Mouse (Mus musculus): ENCODE results near the gene Gm16253. TPM values are rescaled to one million over a fixed set of nuclear protein-coding genes. Genes with fewer than 3 reads are reported as not detected.

The Gm16253 gene
- polyA plus RNA-seq, 1 experiment from 2014 or later = 1.7 TPM

- Histone ChIP-seq H3K4me2 (peak overlapping the region; percentile 67), H3K27me3 (replicated peaks) (no peaks in the 10 kb centered on the region), H3K9ac (peak overlapping the region; percentile 74), H3K36me3 (no peaks in the 10 kb centered on the region), H3K27ac (replicated peaks) (peak overlapping the region; percentile 100), H3K4me1 (peaks cover 73% of the 10 kb centered on the region), H3K4me3 (peak overlapping the region; percentile 35; the same call in 1 of the 2 replicates), H3K9me3 (no peaks in the 10 kb centered on the region)
- ATAC-seq (ENCODE audit: extremely low read depth, insufficient number of reproducible peaks, low FRiP score, low TSS enrichment) = no peak
- 65% methylated on average over 4 of the region's 4 CpGs for WGBS
Observed at GRCm38 (mm10) chr3:96577566-96577965, 782 bp downstream of the Gm16253 start.

DNA sequence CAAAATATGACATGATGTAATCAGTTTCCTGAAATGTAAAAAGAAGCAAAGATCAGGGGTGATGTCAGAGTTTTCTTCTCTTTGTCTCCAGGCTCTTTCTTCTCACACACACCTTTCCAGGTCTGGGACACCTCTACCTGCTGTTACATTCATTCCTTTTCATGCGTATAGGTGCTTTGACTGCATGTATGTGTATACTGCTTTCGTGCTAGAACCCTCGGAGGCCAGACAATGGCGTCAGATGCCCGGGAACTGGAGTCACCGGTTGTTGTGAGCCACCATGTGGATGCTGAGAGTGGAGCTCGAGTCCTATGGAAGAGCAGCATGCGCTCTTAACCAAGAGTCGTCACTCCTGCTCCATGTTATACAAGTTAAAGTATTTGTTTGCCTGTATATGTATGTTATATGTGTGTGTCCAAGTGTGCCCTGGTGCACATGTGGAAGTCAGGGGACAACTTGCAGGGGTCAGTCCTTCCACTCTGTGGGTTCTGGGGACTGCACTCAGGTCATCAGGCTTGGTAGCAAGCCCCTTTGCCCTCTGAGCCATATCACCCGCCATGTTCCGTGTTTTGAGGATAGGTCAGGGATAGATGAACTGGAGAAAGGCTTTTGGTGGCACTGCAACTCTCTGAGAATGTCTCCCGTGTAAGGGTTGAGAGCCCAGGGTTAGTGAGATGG is 1.9 kb downstream of the Gm16253 start:
- WGBS = 77% methylated on average over 12 of the region's 12 CpGs
- H3K4me1 ChIP-seq = peaks cover 68% of the 10 kb centered on the region
- no peaks in the 10 kb centered on the region for H3K27me3 ChIP-seq (replicated peaks)
- H3K9me3 ChIP-seq = no peaks in the 10 kb centered on the region
- H3K27ac ChIP-seq (replicated peaks) = peak overlapping the region; percentile 100
- no peak overlapping the region for H3K4me2 ChIP-seq
- 0 out of 2 replicates have a peak overlapping the region, but pooled peaks have one; percentile 19 for H3K9ac ChIP-seq
- H3K4me3 ChIP-seq = no peak overlapping the region
- H3K36me3 ChIP-seq = peaks cover 3% of the 10 kb centered on the region; the same call in 1 of the 2 replicates
- no peak for ATAC-seq (ENCODE audit: extremely low read depth, insufficient number of reproducible peaks, low FRiP score, low TSS enrichment)

- Histone ChIP-seq H3K36me3 (peaks cover 7% of the 10 kb centered on the region; the same call in 1 of the 2 replicates), H3K9me3 (no peaks in the 10 kb centered on the region), H3K4me2 (no peak overlapping the region), H3K9ac (peak overlapping the region; percentile 57), H3K27ac (replicated peaks) (no peak overlapping the region; the same call in 1 of the 2 replicates), H3K4me3 (no peak overlapping the region), H3K4me1 (peaks cover 62% of the 10 kb centered on the region), H3K27me3 (replicated peaks) (no peaks in the 10 kb centered on the region)
- WGBS = 60% methylated on average over 4 of the region's 4 CpGs
- ATAC-seq (ENCODE audit: extremely low read depth, insufficient number of reproducible peaks, low FRiP score, low TSS enrichment) = no peak
Observed at GRCm38 (mm10) chr3:96579239-96579750, 2.5 kb downstream of the Gm16253 start.

GRCm38 (mm10) chr3:96579885-96580454 is 3.2 kb downstream of the Gm16253 start:
- peaks cover 7% of the 10 kb centered on the region; the same call in 1 of the 2 replicates for H3K36me3 ChIP-seq
- H3K27ac ChIP-seq (replicated peaks) = peak overlapping the region; percentile 30
- H3K4me2 ChIP-seq = peak overlapping the region; percentile 71
- H3K4me1 ChIP-seq = peaks cover 56% of the 10 kb centered on the region
- peak overlapping the region; percentile 42 for H3K4me3 ChIP-seq
- ATAC-seq (ENCODE audit: extremely low read depth, insufficient number of reproducible peaks, low FRiP score, low TSS enrichment) = no peak
- peak overlapping the region; percentile 83 for H3K9ac ChIP-seq
- H3K9me3 ChIP-seq = no peaks in the 10 kb centered on the region
- WGBS = 9% methylated on average over 16 of the region's 16 CpGs
- H3K27me3 ChIP-seq (replicated peaks) = no peaks in the 10 kb centered on the region

- Histone ChIP-seq H3K27ac (replicated peaks) (no peak overlapping the region), H3K4me2 (no peak overlapping the region), H3K4me3 (no peak overlapping the region), H3K4me1 (peaks cover 44% of the 10 kb centered on the region), H3K27me3 (replicated peaks) (no peaks in the 10 kb centered on the region), H3K9me3 (no peaks in the 10 kb centered on the region), H3K36me3 (peaks cover 7% of the 10 kb centered on the region; the same call in 1 of the 2 replicates), H3K9ac (peak overlapping the region; percentile 83; the same call in 1 of the 2 replicates)
- 45% methylated on average over 6 of the region's 6 CpGs for WGBS
- no peak for ATAC-seq (ENCODE audit: extremely low read depth, insufficient number of reproducible peaks, low FRiP score, low TSS enrichment)
Observed at GRCm38 (mm10) chr3:96581141-96581540, 4.4 kb downstream of the Gm16253 start.

DNA sequence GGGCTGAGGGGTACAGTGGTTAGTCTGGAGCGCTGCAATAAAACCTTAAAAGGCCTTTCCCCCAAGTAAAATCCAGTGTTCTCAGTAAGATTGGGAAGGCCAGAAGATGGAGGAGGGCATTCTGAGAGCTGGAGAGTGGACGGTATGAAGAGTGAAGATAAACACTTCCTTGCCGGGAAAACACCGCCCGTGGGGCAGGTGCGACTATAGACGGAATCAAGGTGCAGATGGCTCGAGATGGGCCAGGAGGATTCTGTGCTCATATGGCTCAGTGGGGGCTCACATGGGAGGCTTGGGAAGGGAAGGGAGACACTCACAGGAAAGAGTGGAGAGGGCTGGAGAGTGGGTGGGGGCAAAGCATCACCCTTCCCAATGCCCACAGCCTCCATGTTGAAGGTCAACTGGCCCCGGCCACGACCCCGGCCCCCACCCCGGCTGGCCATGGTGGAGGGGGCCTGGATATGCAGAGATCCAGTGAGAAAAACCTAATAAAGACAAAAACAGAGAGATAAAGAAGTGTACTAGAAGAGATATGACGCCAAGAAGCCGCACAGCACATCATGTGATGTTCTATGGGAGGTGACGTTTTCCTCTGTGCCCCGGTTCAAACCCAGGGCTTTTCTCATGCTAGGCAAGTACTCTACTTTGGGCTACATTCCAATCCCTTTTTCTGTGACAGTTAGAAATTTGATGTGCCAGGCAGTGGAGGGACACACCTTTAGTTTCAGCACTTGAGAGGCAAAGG is 5.2 kb downstream of the Gm16253 start:
- Histone ChIP-seq H3K9me3 (no peaks in the 10 kb centered on the region), H3K4me3 (no peak overlapping the region), H3K9ac (no peak overlapping the region), H3K27me3 (replicated peaks) (no peaks in the 10 kb centered on the region), H3K36me3 (peaks cover 7% of the 10 kb centered on the region; the same call in 1 of the 2 replicates), H3K4me1 (peaks cover 38% of the 10 kb centered on the region), H3K27ac (replicated peaks) (no peak overlapping the region), H3K4me2 (no peak overlapping the region)
- ATAC-seq (ENCODE audit: extremely low read depth, insufficient number of reproducible peaks, low FRiP score, low TSS enrichment) = no peak
- WGBS = 80% methylated on average over 16 of the region's 16 CpGs

GRCm38 (mm10) chr3:96583386-96583785 is 6.6 kb downstream of the Gm16253 start:
- H3K9me3 ChIP-seq = no peaks in the 10 kb centered on the region
- no peak overlapping the region for H3K27ac ChIP-seq (replicated peaks)
- no peak overlapping the region for H3K4me2 ChIP-seq
- H3K9ac ChIP-seq = no peak overlapping the region
- ATAC-seq (ENCODE audit: extremely low read depth, insufficient number of reproducible peaks, low FRiP score, low TSS enrichment) = no peak
- peaks cover 7% of the 10 kb centered on the region; the same call in 1 of the 2 replicates for H3K36me3 ChIP-seq
- WGBS = 91% methylated on average over 5 of the region's 5 CpGs
- no peaks in the 10 kb centered on the region for H3K27me3 ChIP-seq (replicated peaks)
- H3K4me3 ChIP-seq = no peak overlapping the region
- H3K4me1 ChIP-seq = peaks cover 26% of the 10 kb centered on the region

DNA sequence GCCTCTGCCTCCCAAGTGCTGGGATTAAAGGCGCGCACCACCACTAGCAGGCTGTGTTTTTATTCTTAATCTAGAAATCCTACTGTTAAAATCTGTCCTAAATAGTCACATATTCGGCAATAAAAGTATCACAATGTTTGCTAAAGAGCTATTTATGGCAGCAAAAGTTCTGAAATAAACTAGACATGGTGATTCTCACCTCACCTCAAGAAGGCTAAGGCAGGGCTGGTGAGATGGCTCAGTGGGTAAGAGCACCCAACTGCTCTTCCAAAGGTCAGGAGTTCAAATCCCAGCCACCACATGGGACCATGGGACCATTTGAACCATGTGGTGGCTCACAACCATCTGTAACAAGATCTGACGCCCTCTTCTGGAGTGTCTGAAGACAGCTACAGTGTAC is 13.9 kb downstream of the Gm16253 start:
- H3K4me2 ChIP-seq = no peak overlapping the region
- peaks cover 10% of the 10 kb centered on the region; the same call in 1 of the 2 replicates for H3K36me3 ChIP-seq
- 72% methylated on average over 4 of the region's 4 CpGs for WGBS
- H3K27me3 ChIP-seq (replicated peaks) = no peaks in the 10 kb centered on the region
- no peak overlapping the region for H3K27ac ChIP-seq (replicated peaks)
- no peaks in the 10 kb centered on the region for H3K9me3 ChIP-seq
- no peak overlapping the region for H3K9ac ChIP-seq
- H3K4me1 ChIP-seq = peaks cover 20% of the 10 kb centered on the region
- ATAC-seq (ENCODE audit: extremely low read depth, insufficient number of reproducible peaks, low FRiP score, low TSS enrichment) = no peak
- H3K4me3 ChIP-seq = no peak overlapping the region

DNA sequence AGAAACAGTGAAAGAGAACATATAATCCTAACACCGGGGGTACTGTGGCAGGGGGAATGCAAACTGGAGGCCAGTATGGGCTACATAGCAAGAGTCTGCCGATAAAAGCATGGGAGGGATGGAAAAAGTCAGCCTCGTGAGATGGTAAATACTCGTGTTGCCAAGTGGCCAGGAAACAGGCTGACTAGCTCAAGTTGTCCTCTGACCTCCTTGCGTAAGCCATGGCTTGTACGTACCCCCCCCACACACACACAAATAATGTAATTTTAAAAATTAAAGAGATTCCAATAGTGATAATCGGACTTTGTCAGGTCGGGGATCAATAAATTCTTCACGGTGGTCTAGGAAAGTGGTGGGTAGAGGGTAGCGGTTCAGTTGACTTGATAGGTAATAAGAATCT is 16.6 kb downstream of the Gm16253 start:
- Histone ChIP-seq H3K4me1 (peaks cover 39% of the 10 kb centered on the region), H3K4me3 (peak overlapping the region; percentile 65), H3K36me3 (peaks cover 10% of the 10 kb centered on the region; the same call in 1 of the 2 replicates), H3K9me3 (no peaks in the 10 kb centered on the region), H3K27me3 (replicated peaks) (no peaks in the 10 kb centered on the region), H3K9ac (peak overlapping the region; percentile 83), H3K27ac (replicated peaks) (peak overlapping the region; percentile 89), H3K4me2 (peak overlapping the region; percentile 89)
- under 1% methylated on average over 10 of the region's 10 CpGs for WGBS
- no peak for ATAC-seq (ENCODE audit: extremely low read depth, insufficient number of reproducible peaks, low FRiP score, low TSS enrichment)

- peak; percentile 78 for ATAC-seq (ENCODE audit: extremely low read depth, insufficient number of reproducible peaks, low FRiP score, low TSS enrichment)
- under 1% methylated on average over 36 of the region's 38 CpGs for WGBS
- Histone ChIP-seq H3K27ac (replicated peaks) (peak within 1 kb of the TSS; percentile 89), H3K4me3 (peak within 1 kb of the TSS; percentile 65), H3K4me2 (peak within 1 kb of the TSS; percentile 89), H3K9ac (peak within 1 kb of the TSS; percentile 83), H3K9me3 (no peaks in the 10 kb centered on the region), H3K36me3 (peaks cover 10% of the 10 kb centered on the region; the same call in 1 of the 2 replicates), H3K27me3 (replicated peaks) (no peaks in the 10 kb centered on the region), H3K4me1 (peaks cover 45% of the 10 kb centered on the region)
Observed at GRCm38 (mm10) chr3:96593790-96594560, 17.2 kb downstream of the Gm16253 start, which contains the start of gene Polr3gl. Gene Polr3gl, minus strand, starts transcription at chr3:96594181.

Measured in heart, embryonic 13.5 days (tissue).